Mouse (Mus musculus): ENCODE results near the gene Gdf15. TPM values are rescaled to one million over a fixed set of nuclear protein-coding genes. Genes with fewer than 3 reads are reported as not detected.
A peak's percentile ranks its signal among the peaks of the same experiment; 100 is the strongest.

The Gdf15 gene
- polyA plus RNA-seq, 1 experiment from 2014 or later: 0.15 TPM

- no peak for ATAC-seq (ENCODE audit: insufficient number of reproducible peaks, insufficient read depth, low FRiP score, low TSS enrichment, low read depth)
- H3K4me3 ChIP-seq (replicated peaks): no peak overlapping the region
- no peak overlapping the region for H3K27ac ChIP-seq
- no peaks in the 10 kb centered on the region for H3K27me3 ChIP-seq
- H3K9me3 ChIP-seq: no peaks in the 10 kb centered on the region
- WGBS: 95% methylated on average over 3 of the region's 3 CpGs
- H3K36me3 ChIP-seq: peaks cover 41% of the 10 kb centered on the region
- H3K4me1 ChIP-seq (replicated peaks): peaks cover 34% of the 10 kb centered on the region
- H3K9ac ChIP-seq (replicated peaks): no peak overlapping the region
- H3K4me2 ChIP-seq: no peak overlapping the region
These were observed 25.0 kb upstream of the Gdf15 start for GRCm38 (mm10) chr8:70657214-70657613.

- no peaks in the 10 kb centered on the region for H3K9me3 ChIP-seq
- no peaks in the 10 kb centered on the region for H3K27me3 ChIP-seq
- peaks cover 50% of the 10 kb centered on the region for H3K36me3 ChIP-seq
- 74% methylated on average over 13 of the region's 13 CpGs for WGBS
- no peak for ATAC-seq (ENCODE audit: insufficient number of reproducible peaks, insufficient read depth, low FRiP score, low TSS enrichment, low read depth)
- H3K4me1 ChIP-seq (replicated peaks): peaks cover 34% of the 10 kb centered on the region
- no peak overlapping the region for H3K4me2 ChIP-seq
- no peak overlapping the region for H3K9ac ChIP-seq (replicated peaks)
- H3K27ac ChIP-seq: peak overlapping the region; percentile 70
- no peak overlapping the region for H3K4me3 ChIP-seq (replicated peaks)
These were observed 24.0 kb upstream of the Gdf15 start for GRCm38 (mm10) chr8:70656193-70656790.

- H3K27ac ChIP-seq: peak overlapping the region; percentile 70; the same call in 1 of the 2 replicates
These were observed 23.2 kb upstream of the Gdf15 start for GRCm38 (mm10) chr8:70655469-70655868.

GRCm38 (mm10) chr8:70654121-70654520 lies 21.9 kb upstream of the Gdf15 start:
- ATAC-seq (ENCODE audit: insufficient number of reproducible peaks, insufficient read depth, low FRiP score, low TSS enrichment, low read depth): no peak
- Histone ChIP-seq H3K9me3 (no peaks in the 10 kb centered on the region), H3K9ac (replicated peaks) (no peak overlapping the region), H3K27ac (no peak overlapping the region), H3K4me3 (replicated peaks) (no peak overlapping the region), H3K4me1 (replicated peaks) (peaks cover 30% of the 10 kb centered on the region), H3K36me3 (peaks cover 72% of the 10 kb centered on the region), H3K4me2 (no peak overlapping the region), H3K27me3 (no peaks in the 10 kb centered on the region)
- WGBS: 69% methylated on average over 1 of the region's 1 CpGs

More at GRCm38 (mm10) chr8:70655469-70655868, 23.2 kb upstream of the Gdf15 start:
- Histone ChIP-seq H3K9me3 (no peaks in the 10 kb centered on the region), H3K4me1 (replicated peaks) (peaks cover 32% of the 10 kb centered on the region), H3K27me3 (no peaks in the 10 kb centered on the region), H3K9ac (replicated peaks) (no peak overlapping the region), H3K4me2 (no peak overlapping the region), H3K4me3 (replicated peaks) (no peak overlapping the region), H3K36me3 (peaks cover 59% of the 10 kb centered on the region)
- WGBS: 53% methylated on average over 2 of the region's 2 CpGs
- ATAC-seq (ENCODE audit: insufficient number of reproducible peaks, insufficient read depth, low FRiP score, low TSS enrichment, low read depth): no peak

GRCm38 (mm10) chr8:70653226-70653625 lies 21.0 kb upstream of the Gdf15 start:
- peaks cover 79% of the 10 kb centered on the region for H3K36me3 ChIP-seq
- no peak overlapping the region for H3K4me2 ChIP-seq
- no peaks in the 10 kb centered on the region for H3K27me3 ChIP-seq
- 69% methylated on average over 2 of the region's 2 CpGs for WGBS
- no peak for ATAC-seq (ENCODE audit: insufficient number of reproducible peaks, insufficient read depth, low FRiP score, low TSS enrichment, low read depth)
- H3K27ac ChIP-seq: no peak overlapping the region
- peaks cover 27% of the 10 kb centered on the region for H3K4me1 ChIP-seq (replicated peaks)
- no peak overlapping the region for H3K9ac ChIP-seq (replicated peaks)
- H3K9me3 ChIP-seq: no peaks in the 10 kb centered on the region
- no peak overlapping the region for H3K4me3 ChIP-seq (replicated peaks)

DNA sequence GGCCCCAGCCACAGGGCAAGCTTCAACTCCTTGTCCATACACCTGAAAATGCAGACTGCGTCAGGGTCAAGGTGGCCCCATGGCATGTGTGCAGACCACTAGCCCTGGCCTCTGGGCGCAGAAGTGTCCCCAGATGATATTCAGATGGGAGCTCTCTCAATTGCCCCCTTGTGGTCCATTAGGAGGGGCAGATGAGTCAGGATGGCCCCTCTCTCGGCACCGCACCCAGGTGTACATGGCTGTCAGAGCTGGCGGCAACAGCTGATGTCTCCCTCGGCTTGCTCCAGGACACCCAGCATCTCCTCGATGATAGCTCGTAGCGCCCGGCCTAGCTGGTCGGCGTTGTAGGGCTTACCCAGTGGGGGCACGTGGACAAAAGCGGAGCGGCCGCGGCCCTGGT lies 18.1 kb upstream of the Gdf15 start:
- Histone ChIP-seq H3K9ac (replicated peaks) (no peak overlapping the region), H3K4me3 (replicated peaks) (no peak overlapping the region), H3K27ac (no peak overlapping the region), H3K27me3 (no peaks in the 10 kb centered on the region), H3K4me1 (replicated peaks) (peaks cover 42% of the 10 kb centered on the region), H3K9me3 (no peaks in the 10 kb centered on the region), H3K36me3 (peaks cover 58% of the 10 kb centered on the region), H3K4me2 (no peak overlapping the region)
- 95% methylated on average over 17 of the region's 17 CpGs for WGBS
- no peak for ATAC-seq (ENCODE audit: insufficient number of reproducible peaks, insufficient read depth, low FRiP score, low TSS enrichment, low read depth)

- H3K9ac ChIP-seq (replicated peaks): no peak overlapping the region
- H3K27ac ChIP-seq: peak overlapping the region; percentile 59; the same call in 1 of the 2 replicates
- peaks cover 48% of the 10 kb centered on the region for H3K36me3 ChIP-seq
- no peak overlapping the region for H3K4me3 ChIP-seq (replicated peaks)
- H3K9me3 ChIP-seq: no peaks in the 10 kb centered on the region
- 82% methylated on average over 4 of the region's 4 CpGs for WGBS
- H3K27me3 ChIP-seq: no peaks in the 10 kb centered on the region
- no peak overlapping the region for H3K4me2 ChIP-seq
- ATAC-seq (ENCODE audit: insufficient number of reproducible peaks, insufficient read depth, low FRiP score, low TSS enrichment, low read depth): no peak
- H3K4me1 ChIP-seq (replicated peaks): peaks cover 47% of the 10 kb centered on the region
These were observed 17.1 kb upstream of the Gdf15 start for GRCm38 (mm10) chr8:70649324-70649723.

GRCm38 (mm10) chr8:70648921-70649320 lies 16.7 kb upstream of the Gdf15 start:
- Histone ChIP-seq H3K27me3 (no peaks in the 10 kb centered on the region), H3K4me1 (replicated peaks) (peaks cover 47% of the 10 kb centered on the region), H3K36me3 (peaks cover 48% of the 10 kb centered on the region), H3K4me3 (replicated peaks) (no peak overlapping the region), H3K9ac (replicated peaks) (no peak overlapping the region), H3K27ac (peak overlapping the region; percentile 59; the same call in 1 of the 2 replicates), H3K4me2 (no peak overlapping the region), H3K9me3 (no peaks in the 10 kb centered on the region)
- no peak for ATAC-seq (ENCODE audit: insufficient number of reproducible peaks, insufficient read depth, low FRiP score, low TSS enrichment, low read depth)
- WGBS: 61% methylated on average over 3 of the region's 3 CpGs

DNA sequence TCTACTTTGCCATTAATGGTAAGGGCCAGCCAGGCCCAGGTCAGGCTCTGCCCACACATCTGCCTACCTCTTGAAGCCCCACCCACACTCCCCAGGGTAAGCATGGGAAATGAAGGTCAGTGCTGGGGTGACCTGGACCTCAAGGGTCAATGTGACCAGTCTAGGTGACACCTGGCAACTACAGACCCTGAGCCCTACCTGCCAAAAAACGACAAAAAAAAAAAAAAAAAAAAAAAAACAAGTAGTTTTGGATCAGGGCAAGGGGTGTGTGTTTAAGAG lies 15.8 kb upstream of the Gdf15 start:
- H3K4me1 ChIP-seq (replicated peaks): peaks cover 47% of the 10 kb centered on the region

GRCm38 (mm10) chr8:70647343-70648163 lies 15.3 kb upstream of the Gdf15 start:
- no peaks in the 10 kb centered on the region for H3K27me3 ChIP-seq
- H3K36me3 ChIP-seq: peaks cover 41% of the 10 kb centered on the region
- H3K9ac ChIP-seq (replicated peaks): peak overlapping the region; percentile 27; the same call in 1 of the 2 replicates
- no peaks in the 10 kb centered on the region for H3K9me3 ChIP-seq
- WGBS: 35% methylated on average over 8 of the region's 8 CpGs
- H3K4me3 ChIP-seq (replicated peaks): no peak overlapping the region
- no peak overlapping the region for H3K4me2 ChIP-seq
- H3K27ac ChIP-seq: peak overlapping the region; percentile 80
- ATAC-seq (ENCODE audit: insufficient number of reproducible peaks, insufficient read depth, low FRiP score, low TSS enrichment, low read depth): 0 out of 2 replicates have a peak, but pooled peaks have one; percentile 26
- H3K4me1 ChIP-seq (replicated peaks): peaks cover 45% of the 10 kb centered on the region

More for the DNA sequence above, 15.8 kb upstream of the Gdf15 start:
- H3K36me3 ChIP-seq: peaks cover 47% of the 10 kb centered on the region
- ATAC-seq (ENCODE audit: insufficient number of reproducible peaks, insufficient read depth, low FRiP score, low TSS enrichment, low read depth): no peak
- H3K9me3 ChIP-seq: no peaks in the 10 kb centered on the region
- H3K4me3 ChIP-seq (replicated peaks): no peak overlapping the region
- no peak overlapping the region for H3K9ac ChIP-seq (replicated peaks)
- WGBS: 37% methylated on average over 1 of the region's 1 CpGs
- H3K27me3 ChIP-seq: no peaks in the 10 kb centered on the region
- H3K27ac ChIP-seq: peak overlapping the region; percentile 80; the same call in 1 of the 2 replicates
- H3K4me2 ChIP-seq: no peak overlapping the region

GRCm38 (mm10) chr8:70646775-70647174 lies 14.5 kb upstream of the Gdf15 start:
- H3K4me3 ChIP-seq (replicated peaks): no peak overlapping the region
- H3K36me3 ChIP-seq: peaks cover 33% of the 10 kb centered on the region
- no peaks in the 10 kb centered on the region for H3K27me3 ChIP-seq
- H3K4me2 ChIP-seq: no peak overlapping the region
- H3K9me3 ChIP-seq: no peaks in the 10 kb centered on the region
- H3K4me1 ChIP-seq (replicated peaks): peaks cover 42% of the 10 kb centered on the region
- no peak overlapping the region for H3K27ac ChIP-seq
- no peak for ATAC-seq (ENCODE audit: insufficient number of reproducible peaks, insufficient read depth, low FRiP score, low TSS enrichment, low read depth)
- H3K9ac ChIP-seq (replicated peaks): no peak overlapping the region
